Mouse (Mus musculus) stomach, postnatal 0 days (tissue): Measurements from ENCODE around the gene Stk10. TPM values are rescaled to one million over a fixed set of nuclear protein-coding genes. Genes with fewer than 3 reads are reported as not detected.
A peak's percentile ranks its signal among the peaks of the same experiment; 100 is the strongest.

ENCODE experiments used
- ATAC-seq: fragments of 200-750 bp; cut with Nextera tagmentation; 2 replicates; pipeline ENCODE4 v1.8.0; 2017; ENCODE audit not compliant: low FRiP score, low TSS enrichment
- DNase-seq: peaks from one replicate; pipeline ENCODE4 v3.0.0-alpha.2; 2016; ENCODE audit warnings: low spot score
- H3K27ac ChIP-seq: fragments of 300-500 bp; sonication (generic); replicated peaks from 2 replicates; pipeline ENCODE4 v1.5.1; 2014; ENCODE audit warnings: mild to moderate bottlenecking, control low read depth
- H3K27me3 ChIP-seq: fragments of 300-500 bp; sonication (generic); 2 replicates; pipeline ENCODE4 v1.6.1; 2014; ENCODE audit warnings: low read length; ENCODE audit not compliant: control insufficient read depth, insufficient read depth
- H3K36me3 ChIP-seq: fragments of 300-500 bp; sonication (generic); 2 replicates; pipeline ENCODE4 v1.6.1; 2014; ENCODE audit warnings: low read length, mixed read lengths; ENCODE audit not compliant: control insufficient read depth, insufficient read depth
- H3K4me1 ChIP-seq: fragments of 300-500 bp; sonication (generic); replicated peaks from 2 replicates; pipeline ENCODE4 v1.6.1; 2014; ENCODE audit warnings: antibody characterized with exemption; ENCODE audit not compliant: control insufficient read depth, insufficient read depth
- H3K4me2 ChIP-seq: fragments of 300-500 bp; sonication (generic); replicated peaks from 2 replicates; pipeline ENCODE4 v1.6.1; 2014; ENCODE audit warnings: low read depth, mild to moderate bottlenecking, control low read depth, moderate library complexity
- H3K4me3 ChIP-seq: fragments of 300-500 bp; sonication (generic); 2 replicates; pipeline ENCODE4 v1.5.1; 2014; ENCODE audit warnings: low read depth, low read length, control low read depth
- H3K9ac ChIP-seq: fragments of 300-500 bp; sonication (generic); 2 replicates; pipeline ENCODE4 v1.6.1; 2014; ENCODE audit warnings: mild to moderate bottlenecking, low read length, control low read depth, mixed read lengths
- H3K9me3 ChIP-seq: fragments of 300-500 bp; sonication (generic); 2 replicates; pipeline ENCODE4 v1.6.1; 2016; ENCODE audit warnings: low read length; ENCODE audit not compliant: control insufficient read depth
- CTCF ChIP-seq: IDR thresholded peaks from 2 replicates; pipeline ENCODE4 v1.5.1; 2016; ENCODE audit warnings: antibody characterized with exemption, low read depth, mild to moderate bottlenecking, moderate library complexity
- EP300 ChIP-seq: optimal IDR thresholded peaks from 2 replicates; pipeline ENCODE3; 2016; ENCODE audit warnings: antibody characterized with exemption
- WGBS: fragments of 180-500 bp; shearing (Covaris S2); extraction: QIAGEN DNeasy Blood & Tissue Kit; methylation state at CpG from one replicate; pipeline ENCODE4 v1.1.7; 2014; 5-methylcytosine and 5-hydroxymethylcytosine counted together
- polyA plus RNA-seq: library from polyadenylated mRNA; unstranded; fragments of >200 nt; fragmentation: Nextera tagmentation; extraction: Ambion mirVana; gene quantifications from 2 replicates; pipeline ENCODE4 v1.2.1, GENCODE M21; 2015

The Stk10 gene
- polyA plus RNA-seq, 1 experiment from 2014 or later = 1.1 TPM

- no peak for DNase-seq
- Histone ChIP-seq H3K36me3 (no peaks in the 10 kb centered on the region), H3K27ac (no peak overlapping the region), H3K9me3 (no peaks in the 10 kb centered on the region), H3K4me2 (no peak overlapping the region), H3K4me1 (0 out of 2 replicates have a peak, but pooled peaks cover 4% of the 10 kb centered on the region), H3K9ac (no peak overlapping the region), H3K4me3 (no peak overlapping the region), H3K27me3 (no peaks in the 10 kb centered on the region)
- TF ChIP-seq CTCF = no peak
- no peak for TF ChIP-seq EP300
- 0 out of 2 replicates have a peak, but pooled peaks have one; percentile 1 for ATAC-seq
- 64% methylated on average over 4 of the region's 4 CpGs for WGBS
These were observed 31.5 kb downstream of the Stk10 start for GRCm38 (mm10) chr11:32564629-32565028.

GRCm38 (mm10) chr11:32565088-32565487 is 32.0 kb downstream of the Stk10 start:
- H3K9me3 ChIP-seq = no peaks in the 10 kb centered on the region
- DNase-seq = peak; percentile 62
- no peak overlapping the region for H3K9ac ChIP-seq
- H3K4me1 ChIP-seq = 0 out of 2 replicates have a peak, but pooled peaks cover 4% of the 10 kb centered on the region
- 0 out of 2 replicates have a peak, but pooled peaks have one; percentile 39 for ATAC-seq
- no peaks in the 10 kb centered on the region for H3K36me3 ChIP-seq
- no peaks in the 10 kb centered on the region for H3K27me3 ChIP-seq
- H3K4me2 ChIP-seq = no peak overlapping the region
- no peak overlapping the region for H3K27ac ChIP-seq
- H3K4me3 ChIP-seq = no peak overlapping the region
- 54% methylated on average over 8 of the region's 8 CpGs for WGBS
- TF ChIP-seq EP300 = no peak
- TF ChIP-seq CTCF = no peak

GRCm38 (mm10) chr11:32566184-32566583 is 33.1 kb downstream of the Stk10 start:
- no peak for DNase-seq
- H3K4me2 ChIP-seq = no peak overlapping the region
- H3K9me3 ChIP-seq = no peaks in the 10 kb centered on the region
- H3K9ac ChIP-seq = no peak overlapping the region
- 95% methylated on average over 6 of the region's 6 CpGs for WGBS
- no peak for ATAC-seq
- no peak overlapping the region for H3K4me3 ChIP-seq
- no peaks in the 10 kb centered on the region for H3K27me3 ChIP-seq
- no peaks in the 10 kb centered on the region for H3K36me3 ChIP-seq
- H3K27ac ChIP-seq = no peak overlapping the region
- 0 out of 2 replicates have a peak, but pooled peaks cover 4% of the 10 kb centered on the region for H3K4me1 ChIP-seq
- TF ChIP-seq CTCF (no peak), EP300 (no peak)

- no peak for TF ChIP-seq CTCF
- no peak for TF ChIP-seq EP300
- H3K4me1 ChIP-seq = 0 out of 2 replicates have a peak, but pooled peaks cover 4% of the 10 kb centered on the region
- no peaks in the 10 kb centered on the region for H3K27me3 ChIP-seq
- DNase-seq (no peak), ATAC-seq (no peak)
- H3K36me3 ChIP-seq = no peaks in the 10 kb centered on the region
- no peak overlapping the region for H3K4me3 ChIP-seq
- H3K27ac ChIP-seq = no peak overlapping the region
- H3K9ac ChIP-seq = no peak overlapping the region
- no peaks in the 10 kb centered on the region for H3K9me3 ChIP-seq
- H3K4me2 ChIP-seq = no peak overlapping the region
- 72% methylated on average over 10 of the region's 10 CpGs for WGBS
These were observed 34.1 kb downstream of the Stk10 start for GRCm38 (mm10) chr11:32567000-32567855.

GRCm38 (mm10) chr11:32568060-32568459 is 35.0 kb downstream of the Stk10 start:
- H3K36me3 ChIP-seq = no peaks in the 10 kb centered on the region
- DNase-seq = no peak
- TF ChIP-seq CTCF (no peak), EP300 (no peak)
- no peak overlapping the region for H3K4me3 ChIP-seq
- WGBS = 83% methylated on average over 7 of the region's 7 CpGs
- H3K9me3 ChIP-seq = no peaks in the 10 kb centered on the region
- no peak overlapping the region for H3K9ac ChIP-seq
- 0 out of 2 replicates have a peak, but pooled peaks cover 4% of the 10 kb centered on the region for H3K4me1 ChIP-seq
- no peak overlapping the region for H3K27ac ChIP-seq
- H3K27me3 ChIP-seq = no peaks in the 10 kb centered on the region
- ATAC-seq = no peak
- H3K4me2 ChIP-seq = no peak overlapping the region
